Mouse (Mus musculus): ENCODE measurements at regions not wholly inside any gene's neighbourhood (a gene's known extent, or its start where the extent isn't known, plus 50 kb on each side); places are given as distances from the start of the nearest gene placed in this dataset.
A peak's percentile ranks its signal among the peaks of the same experiment; 100 is the strongest.

DNA sequence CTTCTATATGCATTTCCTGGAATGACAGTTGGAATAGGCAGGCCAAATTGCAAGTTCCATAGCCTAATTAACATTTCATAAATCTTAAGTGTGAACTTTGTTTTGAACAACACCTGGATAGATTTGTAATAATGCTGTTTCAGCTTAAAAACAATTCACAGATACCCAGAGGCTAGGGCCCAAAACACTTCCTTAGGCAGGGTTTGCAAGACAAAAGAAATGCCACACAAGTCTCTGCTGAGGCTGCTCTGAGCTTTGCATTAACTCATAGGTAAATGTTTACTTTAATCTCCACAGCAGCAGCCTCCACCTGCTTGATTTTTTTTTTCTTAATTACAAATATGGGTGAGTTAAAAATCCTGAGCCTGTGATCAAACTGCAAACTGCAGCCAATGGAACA, 118.4 kb downstream of the Gnat3 start:
- DNase-seq (ENCODE audit: extremely low spot score) = no peak

DNA sequence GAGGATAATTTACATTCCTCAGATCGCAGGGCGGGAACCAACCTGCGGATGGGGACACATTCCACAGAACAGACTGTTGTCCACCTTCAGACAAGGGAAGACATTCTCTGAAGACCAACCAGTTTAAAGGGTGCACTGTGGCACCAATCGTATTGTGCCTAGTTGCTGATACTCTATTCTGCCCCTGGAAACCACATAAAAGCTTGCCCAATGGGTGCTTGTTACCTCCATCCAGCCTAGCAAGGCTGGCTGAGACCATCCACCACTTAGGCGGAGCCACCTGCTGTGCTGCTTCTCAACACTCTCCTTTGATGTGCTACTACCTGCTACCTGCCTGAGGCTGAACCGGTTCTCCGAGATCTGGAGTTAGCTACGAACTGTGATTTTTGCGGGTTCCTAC, 119.9 kb downstream of the Gnat3 start:
- no peak for DNase-seq (ENCODE audit: extremely low spot score)

DNA sequence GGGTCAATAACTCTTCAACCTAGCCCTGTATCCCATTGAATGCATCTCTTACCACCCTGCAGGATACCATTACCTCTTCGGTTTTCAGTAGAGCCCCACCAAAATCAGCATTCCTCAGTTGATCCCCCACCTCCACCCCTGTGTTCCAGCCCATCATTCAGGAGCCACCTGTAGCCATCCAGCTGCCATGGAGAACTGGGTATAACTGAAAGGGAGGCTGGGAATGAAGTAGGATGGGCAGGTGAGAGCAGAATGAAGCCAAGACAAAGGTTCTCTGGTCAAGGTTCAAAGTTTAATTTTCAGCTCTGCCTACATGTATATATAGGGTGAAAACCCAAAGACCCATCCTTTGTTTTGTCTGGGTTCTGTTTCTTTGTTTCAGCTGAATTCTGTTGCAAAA, 121.4 kb downstream of the Gnat3 start:
- DNase-seq (ENCODE audit: extremely low spot score) = no peak

DNA sequence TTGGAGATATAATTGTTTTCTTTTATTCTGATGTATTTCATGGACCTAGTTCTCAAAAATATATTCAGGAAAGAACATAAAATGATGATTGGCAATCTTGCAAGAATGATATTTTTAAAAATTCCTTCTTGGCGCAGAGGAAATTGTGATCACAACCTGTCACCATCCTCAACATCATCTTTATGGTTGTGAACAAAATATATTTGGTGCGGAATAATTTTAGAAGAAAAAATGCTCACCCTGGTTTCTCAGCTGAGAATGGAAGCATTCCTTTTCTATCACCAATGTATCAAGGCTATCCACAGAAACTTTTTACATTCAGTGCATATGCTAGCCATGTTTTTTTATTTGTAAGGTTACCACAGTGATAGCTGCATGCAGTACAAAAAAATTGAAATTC, 123.1 kb downstream of the Gnat3 start:
- no peak for DNase-seq (ENCODE audit: extremely low spot score)

DNA sequence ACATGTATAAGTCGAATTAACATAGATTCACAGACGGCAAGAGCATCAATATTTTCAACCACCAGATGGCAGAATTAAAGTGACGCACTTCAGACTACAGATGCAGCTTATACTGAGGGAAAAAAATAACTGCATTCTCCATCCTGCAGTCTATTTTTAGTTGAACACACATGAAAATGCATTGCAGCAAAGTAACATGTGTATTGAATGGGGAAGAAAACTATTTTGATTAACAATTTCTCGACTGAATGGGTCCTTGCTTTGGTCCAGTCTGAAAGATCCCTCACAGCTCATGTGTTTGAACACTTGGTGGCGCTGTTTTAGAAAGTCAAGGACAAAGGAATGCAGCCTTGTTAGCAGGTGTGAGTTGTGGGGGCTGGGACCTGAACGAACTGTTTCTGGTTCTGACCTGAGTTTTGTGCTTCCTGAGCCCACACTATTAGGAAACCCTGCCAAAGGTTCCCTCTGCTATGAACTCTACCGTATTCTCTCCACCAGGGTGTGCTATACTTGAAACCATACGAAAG, 125.6 kb downstream of the Gnat3 start:
- peak; percentile 52 for DNase-seq (ENCODE audit: extremely low spot score)

GRCm38 (mm10) chr5:18089956-18090355, 127.6 kb downstream of the Gnat3 start:
- peak; percentile 15 for DNase-seq (ENCODE audit: extremely low spot score)

- no peak for DNase-seq (ENCODE audit: extremely low spot score)
These were observed 152.7 kb downstream of the Gnat3 start for GRCm38 (mm10) chr5:18114905-18115689.

GRCm38 (mm10) chr5:18135794-18136678, 173.7 kb downstream of the Gnat3 start:
- no peak for DNase-seq (ENCODE audit: extremely low spot score)

- DNase-seq (ENCODE audit: extremely low spot score) = no peak
These were observed 175.2 kb downstream of the Gnat3 start for GRCm38 (mm10) chr5:18137450-18138061.

GRCm38 (mm10) chr5:18152241-18152640, 189.9 kb downstream of the Gnat3 start:
- no peak for DNase-seq (ENCODE audit: extremely low spot score)

DNA sequence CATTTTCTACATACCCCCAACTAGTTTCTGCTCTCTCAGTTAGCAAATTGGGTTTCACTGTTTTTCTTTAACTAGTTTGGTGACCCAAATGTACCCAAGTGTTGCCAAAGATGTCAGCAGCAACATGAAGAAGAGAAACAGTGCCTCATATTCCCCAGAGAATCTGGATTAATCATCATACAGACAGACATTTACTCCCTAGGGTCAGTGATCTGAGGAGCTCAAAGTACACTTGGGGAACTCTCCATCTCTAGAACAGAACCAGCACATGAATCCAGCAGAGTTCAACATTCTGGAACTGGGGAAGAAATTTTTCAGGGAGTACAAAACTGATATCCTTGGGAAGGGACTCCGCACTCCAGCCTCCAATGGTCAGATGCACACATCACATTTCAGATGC, 191.4 kb downstream of the Gnat3 start:
- DNase-seq (ENCODE audit: extremely low spot score) = no peak

GRCm38 (mm10) chr5:18163515-18163914, 196.6 kb downstream of the Gnai1 start:
- DNase-seq (ENCODE audit: extremely low spot score) = no peak

GRCm38 (mm10) chr5:18177810-18178209, 182.3 kb downstream of the Gnai1 start:
- no peak for DNase-seq (ENCODE audit: extremely low spot score)

- no peak for DNase-seq (ENCODE audit: extremely low spot score)
These were observed 148.6 kb downstream of the Gnai1 start for GRCm38 (mm10) chr5:18211395-18212057.
